Mouse (Mus musculus) megakaryocyte-erythroid progenitor cell, adult 5-6 weeks (primary cell): ENCODE results near the gene Exoc6b. TPM values are rescaled to one million over a fixed set of nuclear protein-coding genes. Genes with fewer than 3 reads are reported as not detected.

Source experiments
- ATAC-seq: replicated peaks from 2 replicates; pipeline ENCODE4 v1.8.0; 2016; ENCODE audit warnings: mild to moderate bottlenecking, inconsistent platforms; ENCODE audit not compliant: severe bottlenecking, poor library complexity, low FRiP score, low TSS enrichment
- total RNA-seq, 2 experiments: library from RNA; stranded (forward) in 1 of 2; stranded (reverse) in 1 of 2; fragments of 200-1000, 215-1000 nt in 1 of 2; fragments of >200 nt in 1 of 2; fragmentation: Nextera tagmentation in 1 of 2; gene quantifications; 2 replicates each; pipeline ENCODE4 v1.2.3; 2014 to 2017

The Exoc6b gene
- total RNA-seq, 2 experiments from 2014 or later: 6.5 to 8.5 TPM

- ATAC-seq: no peak
Observed at GRCm38 (mm10) chr6:84580979-84581832, 488.1 kb downstream of the Exoc6b start.

GRCm38 (mm10) chr6:84579508-84579907 is 489.8 kb downstream of the Exoc6b start:
- ATAC-seq: no peak

- ATAC-seq: no peak
Observed at GRCm38 (mm10) chr6:84578928-84579327, 490.4 kb downstream of the Exoc6b start.

- ATAC-seq: no peak
Observed at GRCm38 (mm10) chr6:84577898-84578297, 491.4 kb downstream of the Exoc6b start.

- no peak for ATAC-seq
Observed at GRCm38 (mm10) chr6:84573905-84574660, 495.2 kb downstream of the Exoc6b start.

- ATAC-seq: no peak
Observed at GRCm38 (mm10) chr6:84570039-84570438, 499.3 kb downstream of the Exoc6b start.

- ATAC-seq: no peak; the same call in 1 of the 2 replicates
Observed at GRCm38 (mm10) chr6:84569590-84569989, 499.7 kb downstream of the Exoc6b start.

- no peak for ATAC-seq
Observed at GRCm38 (mm10) chr6:84568880-84569279, 500.4 kb downstream of the Exoc6b start.

Other genes with a start within 250 kb of the Exoc6b start
- 30.5 and 41.7 TPM in 2 replicates for gene Spr, start 68.3 kb upstream of the Exoc6b start, total RNA-seq (2014; fragmentation: Nextera tagmentation)
- 42.1 and 51.2 TPM in 2 replicates for gene Spr, start 68.3 kb upstream of the Exoc6b start, total RNA-seq (2017)
- not detected in 2 replicates for gene Emx1, start 117.9 kb upstream of the Exoc6b start, total RNA-seq (2014; fragmentation: Nextera tagmentation)
- gene Emx1, start 117.9 kb upstream of the Exoc6b start, total RNA-seq (2017): not detected in 2 replicates